Mouse (Mus musculus): ENCODE results near the gene Nr2e1. TPM values are rescaled to one million over a fixed set of nuclear protein-coding genes. Genes with fewer than 3 reads are reported as not detected.

The Nr2e1 gene
- polyA plus RNA-seq, 1 experiment: not detected

DNA sequence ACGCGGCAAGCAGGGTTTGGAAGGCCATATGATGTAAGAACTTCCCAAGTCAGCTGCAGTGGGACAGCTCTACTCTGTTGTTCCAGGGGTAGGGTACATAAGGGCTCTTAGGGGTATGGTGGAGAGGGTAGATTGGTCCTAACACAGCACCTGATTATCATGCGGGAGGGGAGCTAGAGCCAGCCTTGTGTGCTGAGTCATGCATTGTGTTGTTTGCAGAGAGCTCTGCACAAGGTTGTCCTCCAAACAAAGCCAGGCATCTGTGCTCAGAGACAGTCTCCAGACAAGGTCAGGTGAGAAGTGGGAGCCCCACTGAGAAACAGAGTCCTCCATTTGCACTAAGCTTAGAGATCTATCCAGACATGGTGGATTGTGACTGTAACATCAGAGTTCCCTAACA is 36.9 kb downstream of the Nr2e1 start:
- no peak overlapping the region for H3K4me3 ChIP-seq (ENCODE audit: insufficient read depth, poor library complexity, severe bottlenecking)
- no peaks in the 10 kb centered on the region for H3K79me3 ChIP-seq (ENCODE audit: low read depth)

DNA sequence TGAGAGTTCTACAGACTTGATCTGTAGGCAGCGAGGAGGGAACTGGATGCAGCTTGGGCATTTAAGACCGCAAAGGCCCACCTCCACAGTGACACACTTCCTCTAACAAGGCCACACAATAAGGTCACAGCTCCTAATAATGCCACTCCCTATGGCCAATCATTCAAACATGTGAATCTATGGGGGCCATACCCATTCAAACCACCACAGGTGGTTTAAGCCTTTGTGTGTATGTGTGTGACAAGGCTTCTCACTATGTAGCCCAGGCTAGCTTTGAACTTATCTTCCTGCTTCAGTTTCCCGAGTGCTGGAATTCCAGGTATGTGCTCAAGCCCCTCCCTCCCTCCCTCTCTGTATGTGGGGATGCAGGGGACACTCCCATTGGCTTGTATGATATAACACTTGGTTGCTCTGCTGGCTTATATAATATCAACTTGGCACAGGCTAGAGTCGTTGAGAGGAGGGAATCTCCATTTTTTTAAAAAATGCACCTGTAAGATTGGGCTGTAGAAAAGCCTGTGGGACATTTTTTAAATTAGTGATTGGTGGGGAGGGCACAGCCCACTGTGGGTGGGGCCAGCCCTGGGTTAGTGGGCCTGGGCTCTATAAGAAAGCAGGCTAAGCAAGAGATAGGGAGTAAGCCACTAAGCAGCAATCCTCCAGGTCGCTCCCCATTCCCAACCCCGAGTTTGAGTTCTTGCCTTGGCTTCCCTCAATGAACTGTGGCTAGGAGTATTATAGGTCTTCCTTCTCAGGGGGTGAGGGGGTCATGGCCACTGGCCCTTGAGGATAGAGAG is 37.5 kb downstream of the Nr2e1 start:
- no peak overlapping the region for H3ac ChIP-seq (ENCODE audit: control insufficient read depth, insufficient read length, low read depth)
- no peak overlapping the region for H3K4me3 ChIP-seq (ENCODE audit: insufficient read depth, poor library complexity, severe bottlenecking)
- H3K36me3 ChIP-seq (ENCODE audit: control insufficient read depth, insufficient read depth): no peaks in the 10 kb centered on the region
- H3K27me3 ChIP-seq (ENCODE audit: control insufficient read depth, insufficient read depth, insufficient read length): peaks cover 3% of the 10 kb centered on the region
- no peak for TF ChIP-seq USF1 (IDR thresholded peaks at IDR 0.05; ENCODE audit: low read depth)
- TF ChIP-seq CTCF (IDR thresholded peaks at IDR 0.05; ENCODE audit: control insufficient read depth, insufficient read depth, insufficient read length): no peak
- no peak for TF ChIP-seq MAX (IDR thresholded peaks at IDR 0.05)
- TF ChIP-seq MYOG (IDR thresholded peaks at IDR 0.05; ENCODE audit: control insufficient read depth, extremely low read depth, insufficient read length): no peak
- TF ChIP-seq CEBPB (IDR thresholded peaks at IDR 0.05; ENCODE audit: low read depth): no peak
- no peak for TF ChIP-seq FOSL1 (IDR thresholded peaks at IDR 0.05; ENCODE audit: insufficient read depth, low read length, poor library complexity, severe bottlenecking)
- no peak for TF ChIP-seq MYOD1 (IDR thresholded peaks at IDR 0.05; ENCODE audit: control insufficient read depth, insufficient read length, low read depth)
- no peaks in the 10 kb centered on the region for H3K79me2 ChIP-seq (ENCODE audit: control insufficient read depth, insufficient read depth)
- H3K79me3 ChIP-seq (ENCODE audit: low read depth): no peaks in the 10 kb centered on the region

More for the DNA sequence above, 36.9 kb downstream of the Nr2e1 start:
- H3K36me3 ChIP-seq (ENCODE audit: control insufficient read depth, insufficient read depth): no peaks in the 10 kb centered on the region
- H3ac ChIP-seq (ENCODE audit: control insufficient read depth, insufficient read length, low read depth): no peak overlapping the region
- TF ChIP-seq CEBPB (IDR thresholded peaks at IDR 0.05; ENCODE audit: low read depth): no peak
- TF ChIP-seq CTCF (IDR thresholded peaks at IDR 0.05; ENCODE audit: control insufficient read depth, insufficient read depth, insufficient read length): no peak
- TF ChIP-seq MYOD1 (IDR thresholded peaks at IDR 0.05; ENCODE audit: control insufficient read depth, insufficient read length, low read depth): no peak
- TF ChIP-seq FOSL1 (IDR thresholded peaks at IDR 0.05; ENCODE audit: insufficient read depth, low read length, poor library complexity, severe bottlenecking): no peak
- TF ChIP-seq MAX (IDR thresholded peaks at IDR 0.05): no peak
- no peak for TF ChIP-seq USF1 (IDR thresholded peaks at IDR 0.05; ENCODE audit: low read depth)
- no peak for TF ChIP-seq MYOG (IDR thresholded peaks at IDR 0.05; ENCODE audit: control insufficient read depth, extremely low read depth, insufficient read length)
- peaks cover 8% of the 10 kb centered on the region for H3K27me3 ChIP-seq (ENCODE audit: control insufficient read depth, insufficient read depth, insufficient read length)
- no peaks in the 10 kb centered on the region for H3K79me2 ChIP-seq (ENCODE audit: control insufficient read depth, insufficient read depth)

DNA sequence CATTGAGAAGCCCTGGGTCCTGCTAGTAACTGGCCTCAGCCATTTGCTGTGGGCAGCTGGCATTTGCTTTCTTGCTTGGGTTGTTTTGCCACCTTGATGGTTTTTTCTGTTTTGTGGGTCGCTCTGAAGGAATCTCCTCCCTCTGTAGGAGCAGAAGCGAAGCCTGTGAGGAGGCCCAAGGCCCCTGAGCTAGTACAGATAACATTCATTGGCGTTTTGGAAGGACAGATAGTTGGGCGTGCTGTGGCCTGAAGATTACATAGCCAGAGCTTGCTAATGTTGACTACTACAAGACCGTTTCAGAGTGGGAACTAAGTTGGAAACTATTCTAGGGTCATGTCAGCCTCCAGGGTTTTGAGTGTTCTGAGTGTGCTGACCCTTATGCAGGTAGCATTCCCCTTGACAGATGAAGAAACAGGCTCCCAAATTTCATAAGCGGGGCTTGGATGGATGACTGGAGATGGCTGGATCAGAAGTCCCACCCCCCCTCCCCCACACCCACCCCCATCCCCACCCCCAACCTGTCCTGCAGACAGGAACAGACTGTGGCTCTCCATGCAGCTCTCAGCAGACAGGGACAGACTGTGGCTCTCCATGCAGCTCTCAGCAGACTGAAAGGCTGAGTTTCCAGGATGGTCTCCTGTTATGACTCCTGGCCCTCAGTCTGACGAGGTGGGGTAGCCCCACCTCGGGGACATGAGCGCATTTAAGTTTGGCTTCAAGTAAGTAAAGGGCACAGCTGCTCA is 45.7 kb downstream of the Nr2e1 start:
- Histone ChIP-seq H3K79me2 (ENCODE audit: control insufficient read depth, insufficient read depth) (peaks cover 5% of the 10 kb centered on the region), H3K27me3 (ENCODE audit: control insufficient read depth, insufficient read depth, insufficient read length) (no peaks in the 10 kb centered on the region), H3K79me3 (ENCODE audit: low read depth) (peaks cover 2% of the 10 kb centered on the region), H3ac (ENCODE audit: control insufficient read depth, insufficient read length, low read depth) (no peak overlapping the region), H3K4me3 (ENCODE audit: insufficient read depth, poor library complexity, severe bottlenecking) (no peak overlapping the region), H3K36me3 (ENCODE audit: control insufficient read depth, insufficient read depth) (peaks cover 36% of the 10 kb centered on the region)
- no peak for TF ChIP-seq USF1 (IDR thresholded peaks at IDR 0.05; ENCODE audit: low read depth)
- TF ChIP-seq CEBPB (IDR thresholded peaks at IDR 0.05; ENCODE audit: low read depth): no peak
- no peak for TF ChIP-seq MAX (IDR thresholded peaks at IDR 0.05)
- no peak for TF ChIP-seq MYOG (IDR thresholded peaks at IDR 0.05; ENCODE audit: control insufficient read depth, extremely low read depth, insufficient read length)
- no peak for TF ChIP-seq MYOD1 (IDR thresholded peaks at IDR 0.05; ENCODE audit: control insufficient read depth, insufficient read length, low read depth)
- TF ChIP-seq FOSL1 (IDR thresholded peaks at IDR 0.05; ENCODE audit: insufficient read depth, low read length, poor library complexity, severe bottlenecking): no peak
- no peak for TF ChIP-seq CTCF (IDR thresholded peaks at IDR 0.05; ENCODE audit: control insufficient read depth, insufficient read depth, insufficient read length)

GRCm38 (mm10) chr10:42533836-42534453 is 49.5 kb downstream of the Nr2e1 start:
- Histone ChIP-seq H3K27me3 (ENCODE audit: control insufficient read depth, insufficient read depth, insufficient read length) (no peaks in the 10 kb centered on the region), H3K79me3 (ENCODE audit: low read depth) (peaks cover 7% of the 10 kb centered on the region), H3K4me3 (ENCODE audit: insufficient read depth, poor library complexity, severe bottlenecking) (no peak overlapping the region), H3K79me2 (ENCODE audit: control insufficient read depth, insufficient read depth) (peaks cover 32% of the 10 kb centered on the region), H3ac (ENCODE audit: control insufficient read depth, insufficient read length, low read depth) (no peak overlapping the region), H3K36me3 (ENCODE audit: control insufficient read depth, insufficient read depth) (peaks cover 61% of the 10 kb centered on the region)
- TF ChIP-seq CTCF (IDR thresholded peaks at IDR 0.05; ENCODE audit: control insufficient read depth, insufficient read depth, insufficient read length): no peak
- no peak for TF ChIP-seq CEBPB (IDR thresholded peaks at IDR 0.05; ENCODE audit: low read depth)
- TF ChIP-seq MYOD1 (IDR thresholded peaks at IDR 0.05; ENCODE audit: control insufficient read depth, insufficient read length, low read depth): no peak
- no peak for TF ChIP-seq MAX (IDR thresholded peaks at IDR 0.05)
- no peak for TF ChIP-seq USF1 (IDR thresholded peaks at IDR 0.05; ENCODE audit: low read depth)
- TF ChIP-seq FOSL1 (IDR thresholded peaks at IDR 0.05; ENCODE audit: insufficient read depth, low read length, poor library complexity, severe bottlenecking): no peak
- TF ChIP-seq MYOG (IDR thresholded peaks at IDR 0.05; ENCODE audit: control insufficient read depth, extremely low read depth, insufficient read length): no peak

GRCm38 (mm10) chr10:42525682-42526081 is 57.8 kb downstream of the Nr2e1 start:
- Histone ChIP-seq H3ac (ENCODE audit: control insufficient read depth, insufficient read length, low read depth) (no peak overlapping the region), H3K36me3 (ENCODE audit: control insufficient read depth, insufficient read depth) (peaks cover 63% of the 10 kb centered on the region), H3K27me3 (ENCODE audit: control insufficient read depth, insufficient read depth, insufficient read length) (no peaks in the 10 kb centered on the region), H3K79me3 (ENCODE audit: low read depth) (peaks cover 24% of the 10 kb centered on the region), H3K79me2 (ENCODE audit: control insufficient read depth, insufficient read depth) (peaks cover 67% of the 10 kb centered on the region), H3K4me3 (ENCODE audit: insufficient read depth, poor library complexity, severe bottlenecking) (no peak overlapping the region)
- no peak for TF ChIP-seq CEBPB (IDR thresholded peaks at IDR 0.05; ENCODE audit: low read depth)
- no peak for TF ChIP-seq MAX (IDR thresholded peaks at IDR 0.05)
- TF ChIP-seq USF1 (IDR thresholded peaks at IDR 0.05; ENCODE audit: low read depth): no peak
- no peak for TF ChIP-seq CTCF (IDR thresholded peaks at IDR 0.05; ENCODE audit: control insufficient read depth, insufficient read depth, insufficient read length)
- TF ChIP-seq FOSL1 (IDR thresholded peaks at IDR 0.05; ENCODE audit: insufficient read depth, low read length, poor library complexity, severe bottlenecking): no peak
- TF ChIP-seq MYOD1 (IDR thresholded peaks at IDR 0.05; ENCODE audit: control insufficient read depth, insufficient read length, low read depth): no peak
- no peak for TF ChIP-seq MYOG (IDR thresholded peaks at IDR 0.05; ENCODE audit: control insufficient read depth, extremely low read depth, insufficient read length)
